Mouse (Mus musculus) lung, postnatal 0 days (tissue): ENCODE results near the gene Crebrf. TPM values are rescaled to one million over a fixed set of nuclear protein-coding genes. Genes with fewer than 3 reads are reported as not detected.

Source experiments
- ATAC-seq: fragments of 200-750 bp; cut with Nextera tagmentation; 2 replicates; pipeline ENCODE4 v1.8.0; 2017; ENCODE audit warnings: moderate library complexity
- DNase-seq: peaks from one replicate; pipeline ENCODE4 v3.0.0-alpha.2; 2016; ENCODE audit warnings: low spot score
- H3K27ac ChIP-seq: fragments of 300-500 bp; sonication (generic); 2 replicates; pipeline ENCODE4 v1.5.1; 2014; ENCODE audit warnings: antibody characterized with exemption, mild to moderate bottlenecking, low read length, mixed read lengths
- H3K27me3 ChIP-seq: fragments of 300-500 bp; sonication (generic); replicated peaks from 2 replicates; pipeline ENCODE4 v1.6.1; 2014; ENCODE audit warnings: low read length, mixed read lengths; ENCODE audit not compliant: insufficient read depth
- H3K36me3 ChIP-seq: fragments of 300-500 bp; sonication (generic); 2 replicates; pipeline ENCODE4 v1.6.1; 2014; ENCODE audit warnings: low read length, mixed read lengths; ENCODE audit not compliant: insufficient read depth
- H3K4me1 ChIP-seq: fragments of 300-500 bp; sonication (generic); 2 replicates; pipeline ENCODE4 v1.6.1; 2014; ENCODE audit warnings: antibody characterized with exemption, low read depth, low read length, mixed read lengths; ENCODE audit not compliant: insufficient read depth
- H3K4me2 ChIP-seq: fragments of 300-500 bp; sonication (generic); replicated peaks from 2 replicates; pipeline ENCODE4 v1.6.1; 2014; ENCODE audit warnings: low read depth, mild to moderate bottlenecking, low read length, moderate library complexity, mixed read lengths
- H3K4me3 ChIP-seq: fragments of 300-500 bp; sonication (generic); 2 replicates; pipeline ENCODE4 v1.5.1; 2014; ENCODE audit warnings: low read depth, low read length
- H3K9ac ChIP-seq: fragments of 300-500 bp; sonication (generic); replicated peaks from 2 replicates; pipeline ENCODE4 v1.6.1; 2014; ENCODE audit warnings: low read depth, mild to moderate bottlenecking
- H3K9me3 ChIP-seq: fragments of 300-500 bp; sonication (generic); 2 replicates; pipeline ENCODE4 v1.6.1; 2016; ENCODE audit warnings: low read length, mixed read lengths
- CTCF ChIP-seq: IDR thresholded peaks from 2 replicates; pipeline ENCODE4 v1.5.1; 2016; ENCODE audit warnings: antibody characterized with exemption, mild to moderate bottlenecking
- EP300 ChIP-seq: IDR thresholded peaks from 2 replicates; pipeline ENCODE4 v1.6.1; 2016; ENCODE audit warnings: antibody characterized with exemption, mild to moderate bottlenecking, control low read depth
- WGBS: fragments of 180-500 bp; shearing (Covaris S2); extraction: QIAGEN DNeasy Blood & Tissue Kit; methylation state at CpG from one replicate; pipeline ENCODE4 v1.1.7; 2014; 5-methylcytosine and 5-hydroxymethylcytosine counted together
- polyA plus RNA-seq: library from polyadenylated mRNA; unstranded; fragments of >200 nt; fragmentation: Nextera tagmentation; extraction: Ambion mirVana; gene quantifications from 2 replicates; pipeline ENCODE4 v1.2.1, GENCODE M21; 2015

The Crebrf gene
- polyA plus RNA-seq, 1 experiment from 2014 or later: 38.7 TPM

DNA sequence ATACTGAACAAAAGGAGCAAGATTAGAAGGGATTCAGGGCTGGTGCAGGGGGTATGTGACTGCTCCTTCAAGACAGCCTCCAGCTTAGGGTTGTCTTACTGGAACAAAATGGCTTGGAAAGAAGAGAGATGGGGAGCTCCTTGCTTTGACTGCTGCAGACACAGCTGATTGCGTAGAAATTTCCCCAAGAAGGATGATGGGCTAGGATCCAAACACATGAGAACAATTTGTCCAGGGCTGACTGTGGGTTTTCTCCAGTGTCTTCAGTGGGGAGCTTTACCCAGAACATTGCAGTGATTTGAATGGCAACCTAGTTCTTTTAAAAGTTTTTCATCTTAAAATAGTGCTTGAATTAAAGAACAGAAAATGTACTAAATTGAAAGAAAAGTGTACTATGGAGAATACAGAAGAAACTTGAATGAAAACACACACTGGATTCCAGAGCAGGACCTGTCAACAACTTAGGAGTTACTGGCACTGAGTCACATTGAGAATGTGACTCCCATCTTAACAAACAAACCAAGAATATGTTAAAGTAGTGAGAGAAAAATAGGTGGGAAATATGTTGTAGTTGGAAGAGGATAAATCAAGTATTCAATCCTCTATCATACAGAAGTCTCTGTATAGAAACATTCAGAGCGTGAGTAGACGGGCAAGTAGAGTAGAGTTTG lies 63.1 kb downstream of the Crebrf start:
- ATAC-seq (no peak), DNase-seq (peak; percentile 16)
- peaks cover 5% of the 10 kb centered on the region; the same call in 1 of the 2 replicates for H3K4me1 ChIP-seq
- no peak overlapping the region for H3K27ac ChIP-seq
- H3K9me3 ChIP-seq: no peaks in the 10 kb centered on the region
- no peaks in the 10 kb centered on the region for H3K27me3 ChIP-seq
- H3K4me3 ChIP-seq: no peak overlapping the region
- H3K36me3 ChIP-seq: no peaks in the 10 kb centered on the region
- no peak overlapping the region for H3K4me2 ChIP-seq
- TF ChIP-seq CTCF (no peak), EP300 (no peak)
- no peak overlapping the region for H3K9ac ChIP-seq
- WGBS: 84% methylated on average over 3 of the region's 3 CpGs

DNA sequence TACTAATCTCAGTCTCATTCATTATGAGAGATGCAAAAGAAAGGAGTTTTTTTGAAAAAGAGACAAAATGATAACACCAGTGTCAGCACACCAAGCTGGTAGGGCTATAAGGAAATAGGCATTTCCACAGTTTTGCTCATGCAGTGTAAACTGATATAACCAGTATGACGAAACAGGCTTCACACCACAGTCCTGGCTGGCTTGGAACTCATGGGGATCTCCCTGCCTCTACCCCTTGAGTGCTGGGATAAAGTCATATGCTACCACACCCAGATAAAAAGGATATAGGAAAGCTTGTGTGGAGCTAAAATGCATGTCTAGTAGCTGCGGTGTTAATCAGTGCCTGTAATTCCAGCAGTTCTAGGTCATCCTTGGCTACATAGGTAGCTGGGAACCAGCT lies 64.0 kb downstream of the Crebrf start:
- Histone ChIP-seq H3K4me3 (no peak overlapping the region), H3K27me3 (no peaks in the 10 kb centered on the region), H3K9ac (no peak overlapping the region), H3K4me2 (no peak overlapping the region), H3K4me1 (peaks cover 5% of the 10 kb centered on the region; the same call in 1 of the 2 replicates), H3K27ac (no peak overlapping the region), H3K9me3 (no peaks in the 10 kb centered on the region), H3K36me3 (no peaks in the 10 kb centered on the region)
- no peak for TF ChIP-seq CTCF
- no peak for TF ChIP-seq EP300
- WGBS: 78% methylated on average over 2 of the region's 2 CpGs
- DNase-seq: no peak
- no peak for ATAC-seq

DNA sequence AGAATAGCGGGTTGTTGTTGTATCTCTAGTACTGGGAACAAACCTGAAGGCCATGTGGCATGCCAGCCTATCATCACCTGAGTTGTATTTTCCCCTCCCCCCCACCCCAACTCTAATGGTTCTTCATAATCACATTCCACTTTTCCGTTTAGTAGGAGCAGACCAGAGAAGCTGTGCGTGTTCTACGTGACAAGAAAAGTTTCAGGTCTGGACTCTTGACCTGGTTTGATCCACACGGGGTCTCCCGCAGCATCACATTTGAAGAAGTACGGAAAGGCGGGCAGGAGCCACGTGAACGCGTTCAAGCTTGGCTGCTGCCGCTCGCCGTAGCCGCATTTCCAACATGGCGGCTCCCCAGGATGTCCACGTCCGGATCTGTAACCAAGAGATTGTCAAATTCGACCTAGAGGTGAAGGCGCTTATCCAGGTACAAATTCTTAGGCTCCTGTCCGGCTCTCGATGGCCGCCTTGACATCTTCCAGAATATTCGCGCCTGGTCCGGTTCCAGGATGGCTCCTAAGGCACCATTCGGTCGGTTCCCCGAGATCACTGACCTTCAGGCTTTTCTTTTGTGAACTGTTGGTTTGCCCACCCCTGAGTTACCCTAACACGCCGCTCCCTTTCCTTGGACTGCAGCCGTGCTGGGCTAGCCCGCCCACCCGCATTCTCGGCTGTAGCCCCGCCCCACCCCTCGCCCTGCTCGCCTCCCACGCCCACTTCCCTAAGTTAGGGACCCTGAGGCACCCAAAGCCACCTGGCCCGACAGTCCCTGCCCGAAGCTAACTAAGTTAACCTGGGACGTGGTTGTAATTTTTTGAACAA lies 65.5 kb downstream of the Crebrf start, which contains the start of gene Bnip1:
Gene Bnip1, plus strand, starts transcription at position 317 of the 822 bp plus-strand sequence.
- Histone ChIP-seq H3K9ac (peak within 1 kb of the TSS; percentile 62), H3K9me3 (no peaks in the 10 kb centered on the region), H3K4me1 (peaks cover 5% of the 10 kb centered on the region; the same call in 1 of the 2 replicates), H3K4me3 (peak within 1 kb of the TSS; percentile 74), H3K27me3 (no peaks in the 10 kb centered on the region), H3K27ac (peak within 1 kb of the TSS; percentile 79), H3K36me3 (peaks cover 3% of the 10 kb centered on the region; the same call in 1 of the 2 replicates), H3K4me2 (peak within 1 kb of the TSS; percentile 82)
- DNase-seq (peak; percentile 81), ATAC-seq (peak; percentile 78)
- TF ChIP-seq EP300: no peak
- no peak for TF ChIP-seq CTCF
- under 1% methylated on average over 42 of the region's 42 CpGs for WGBS

DNA sequence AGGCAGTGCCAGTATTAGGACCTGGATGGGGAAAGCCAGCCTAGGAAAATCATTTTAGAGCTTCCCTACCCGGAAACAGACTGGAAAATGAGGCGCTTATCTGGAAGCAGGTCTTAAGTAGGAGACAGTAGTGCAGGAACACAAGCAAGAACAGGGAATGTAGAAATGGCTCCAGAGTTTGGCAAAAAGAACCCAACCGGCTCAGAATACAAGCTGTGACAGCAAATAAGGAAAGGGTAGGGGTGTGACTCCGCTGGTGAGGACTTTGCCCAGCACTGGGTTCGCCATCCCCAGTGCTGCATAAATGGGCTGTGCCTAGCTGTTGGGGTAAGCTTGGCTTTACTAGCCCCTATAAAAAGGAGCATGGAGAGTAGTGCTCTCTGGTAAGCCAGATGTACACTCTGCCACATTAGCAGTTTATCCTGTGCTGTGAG lies 66.2 kb downstream of the Crebrf start:
- Histone ChIP-seq H3K4me2 (peak overlapping the region; percentile 82), H3K27ac (peak overlapping the region; percentile 79; the same call in 1 of the 2 replicates), H3K27me3 (no peaks in the 10 kb centered on the region), H3K36me3 (peaks cover 6% of the 10 kb centered on the region; the same call in 1 of the 2 replicates), H3K9ac (peak overlapping the region; percentile 62), H3K4me3 (peak overlapping the region; percentile 74), H3K9me3 (no peaks in the 10 kb centered on the region), H3K4me1 (peaks cover 5% of the 10 kb centered on the region; the same call in 1 of the 2 replicates)
- ATAC-seq (peak; percentile 20; the same call in 1 of the 2 replicates), DNase-seq (no peak)
- no peak for TF ChIP-seq EP300
- no peak for TF ChIP-seq CTCF
- WGBS: 13% methylated on average over 5 of the region's 5 CpGs

DNA sequence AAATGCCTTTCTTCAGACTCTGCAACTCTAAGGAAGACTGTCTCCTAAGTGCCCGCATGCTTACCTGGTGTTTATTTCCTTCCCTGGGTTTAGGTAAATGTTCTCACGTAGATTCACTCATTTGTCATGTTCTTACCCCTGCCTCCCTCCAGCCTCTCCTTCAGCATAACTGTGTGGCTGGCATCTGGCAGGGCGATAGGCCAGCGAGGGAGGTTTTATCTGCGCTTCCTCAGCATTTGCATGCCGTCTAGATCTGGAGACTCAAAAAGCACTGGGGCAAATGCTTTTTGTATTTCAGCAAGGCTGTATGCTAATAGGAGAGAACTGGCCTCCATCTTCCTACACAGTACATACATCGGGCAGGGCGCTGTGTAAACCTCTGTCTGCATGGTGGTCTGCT lies 69.1 kb downstream of the Crebrf start:
- 90% methylated on average over 8 of the region's 8 CpGs for WGBS
- Histone ChIP-seq H3K27ac (no peak overlapping the region), H3K4me1 (peaks cover 5% of the 10 kb centered on the region; the same call in 1 of the 2 replicates), H3K9me3 (no peaks in the 10 kb centered on the region), H3K9ac (no peak overlapping the region), H3K27me3 (no peaks in the 10 kb centered on the region), H3K36me3 (peaks cover 17% of the 10 kb centered on the region), H3K4me3 (no peak overlapping the region), H3K4me2 (no peak overlapping the region)
- TF ChIP-seq CTCF (no peak), EP300 (no peak)
- ATAC-seq (no peak), DNase-seq (no peak)

DNA sequence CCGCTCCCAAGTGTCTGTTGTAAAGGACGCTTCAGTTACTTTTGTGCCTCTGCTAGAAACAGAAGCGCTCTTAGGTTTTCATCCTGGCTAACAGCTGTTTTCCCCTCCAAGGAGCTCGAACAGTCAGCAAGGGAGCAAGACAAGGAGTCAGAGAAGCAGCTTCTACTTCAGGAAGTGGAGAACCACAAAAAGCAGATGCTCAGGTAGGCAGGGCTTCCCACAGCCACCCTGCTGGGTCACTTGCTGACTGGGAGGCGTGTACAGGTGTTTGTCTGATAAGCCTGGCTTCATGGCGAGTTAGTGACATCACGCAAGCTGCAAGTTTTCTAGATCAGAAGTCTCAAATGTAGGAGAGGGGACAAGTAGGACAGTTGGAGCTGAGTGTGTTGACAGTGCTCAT lies 71.1 kb downstream of the Crebrf start:
- Histone ChIP-seq H3K36me3 (peaks cover 26% of the 10 kb centered on the region), H3K27ac (no peak overlapping the region), H3K4me1 (peaks cover 4% of the 10 kb centered on the region; the same call in 1 of the 2 replicates), H3K4me3 (no peak overlapping the region), H3K9ac (no peak overlapping the region), H3K4me2 (no peak overlapping the region), H3K9me3 (no peaks in the 10 kb centered on the region), H3K27me3 (no peaks in the 10 kb centered on the region)
- ATAC-seq (no peak), DNase-seq (no peak)
- 87% methylated on average over 7 of the region's 7 CpGs for WGBS
- no peak for TF ChIP-seq EP300
- no peak for TF ChIP-seq CTCF
